Mouse (Mus musculus): ENCODE measurements around the gene Thrb.

Thrb gene

GRCm38 (mm10) chr14:18036573-18036972 lies 376.5 kb downstream of the Thrb start:
- no peak for DNase-seq (ENCODE audit: low spot score)

DNA sequence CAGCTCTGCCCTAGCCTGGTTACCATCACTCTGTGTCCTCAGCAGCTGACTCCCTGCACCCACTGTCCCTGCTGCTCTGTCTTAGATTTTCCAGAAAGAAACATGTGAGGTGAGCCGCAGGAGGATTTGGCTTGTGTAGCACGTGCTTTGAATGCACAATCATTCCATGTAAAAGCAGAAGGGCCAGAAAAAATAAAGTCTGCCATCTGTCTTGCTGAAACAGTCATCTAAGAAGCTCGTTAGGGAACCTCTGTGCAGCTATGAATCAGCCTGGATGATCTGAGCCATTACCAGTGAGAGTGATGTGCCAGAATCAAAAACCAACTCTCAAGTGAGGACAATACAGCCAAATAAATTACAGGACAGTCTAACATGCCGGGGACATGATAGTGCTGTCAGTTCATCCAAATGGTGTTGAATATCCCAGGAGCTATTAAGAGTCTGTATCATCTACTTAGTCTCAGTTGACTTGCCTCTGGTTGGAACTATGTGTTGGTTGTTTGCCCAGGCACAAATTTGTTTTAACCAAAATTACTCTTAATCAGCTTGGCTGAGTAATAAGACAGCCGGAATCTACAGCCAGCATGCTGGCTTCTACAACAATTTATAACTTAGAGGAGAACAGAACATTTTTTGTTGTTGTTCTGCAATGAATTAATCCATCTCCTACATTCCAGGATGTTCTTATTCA lies 402.2 kb downstream of the Thrb start:
- no peak for DNase-seq (ENCODE audit: low spot score)
